Mouse (Mus musculus) embryonic stem cell, embryonic (primary cell): ENCODE data around the gene Afap1.

ENCODE experiments used
- CTCF ChIA-PET, 4 experiments: fragments of 300-600 bp in 2 of 4; fragments of 350-600 bp in 2 of 4; sonication (Branson Sonifier 250); formaldehyde crosslinking; loops; one replicate each; lab custom pipeline; 2022; ENCODE audit warnings: inconsistent platforms in 2 of 4; lab: Charles Lee
- POLR2A ChIA-PET, 4 experiments: fragments of 300-600 bp in 2 of 4; fragments of 350-600 bp in 2 of 4; sonication (Branson Sonifier 250); formaldehyde crosslinking; loops; one replicate each; lab custom pipeline; 2022; ENCODE audit warnings: antibody characterized with exemption in 4 of 4, inconsistent platforms in 1 of 4; lab: Charles Lee

The Afap1 gene

GRCm38 (mm10) chr5:35939958-35940357 is 46.8 kb downstream of the Afap1 start:
- POLR2A ChIA-PET = interaction anchor here (0.6 to 2.9 kb wide), 20 partner anchors 8 to 660 kb away, joined by 3 to 12 read pairs (median 4); partner anchors contain the start of genes Afap1 (in 1 of the 4) and Trmt44 (in 1 of the 4)

GRCm38 (mm10) chr5:35943541-35943940 is 50.4 kb downstream of the Afap1 start:
- CTCF ChIA-PET = interaction anchor here in 2 of 4 experiments (0.5 to 1.4 kb wide), 6 partner anchors 11 to 454 kb away, joined by 3 to 5 read pairs (median 3); partner anchors contain the start of genes Ablim2 (in 1 of the 2) and Sorcs2 (in 1 of the 2)
- POLR2A ChIA-PET = interaction anchor here in 2 of 4 experiments (0.6 to 2.8 kb wide), 7 partner anchors 9 to 356 kb away, joined by 3 to 10 read pairs (median 4); partner anchors contain the start of gene Afap1 (in 1 of the 2)

More at GRCm38 (mm10) chr5:35939958-35940357, 46.8 kb downstream of the Afap1 start:
- CTCF ChIA-PET = interaction anchor here (0.6 to 2.4 kb wide), 9 partner anchors 8 to 856 kb away, joined by 3 to 7 read pairs (median 4); no protein-coding TSS in a partner anchor

GRCm38 (mm10) chr5:35946841-35947240 is 53.7 kb downstream of the Afap1 start:
- POLR2A ChIA-PET = interaction anchor here in 2 of 4 experiments (0.6 to 3.5 kb wide), 14 partner anchors 10 to 372 kb away, joined by 3 to 18 read pairs (median 4); partner anchors contain the start of genes Afap1 (in 1 of the 2) and Trmt44 (in 1 of the 2)
- CTCF ChIA-PET = interaction anchor here in 3 of 4 experiments (0.8 to 1.8 kb wide), 5 partner anchors 12 to 58 kb away, joined by 3 to 4 read pairs (median 3); no protein-coding TSS in a partner anchor

- ChIA-PET CTCF (interaction anchor here in 2 of 4 experiments (0.9 to 1.8 kb wide), 2 partner anchors 13 to 24 kb away, joined by 3 to 4 read pairs; no protein-coding TSS in a partner anchor), POLR2A (interaction anchor here in 2 of 4 experiments (0.7 to 3.5 kb wide), 16 partner anchors 8 to 372 kb away, joined by 3 to 18 read pairs (median 4); partner anchors contain the start of genes Afap1 (in 2 of the 2) and Trmt44 (in 1 of the 2))
Observed at GRCm38 (mm10) chr5:35947427-35947826, 54.3 kb downstream of the Afap1 start.

- POLR2A ChIA-PET = interaction anchor here in 3 of 4 experiments (0.6 to 3.5 kb wide), 27 partner anchors 8 to 428 kb away, joined by 3 to 18 read pairs (median 4); partner anchors contain the start of genes Afap1 (in 2 of the 3) and Trmt44 (in 2 of the 3)
Observed at GRCm38 (mm10) chr5:35948225-35948975, 55.3 kb downstream of the Afap1 start.

GRCm38 (mm10) chr5:35949061-35949460 is 55.9 kb downstream of the Afap1 start:
- POLR2A ChIA-PET = interaction anchor here in 3 of 4 experiments (0.6 to 3.5 kb wide), 21 partner anchors 9 to 427 kb away, joined by 3 to 18 read pairs (median 5); partner anchors contain the start of genes Afap1 (in 2 of the 3) and Trmt44 (in 2 of the 3)
- CTCF ChIA-PET = interaction anchor here in 2 of 4 experiments (0.7 to 0.9 kb wide), 3 partner anchors 9 to 122 kb away, joined by 3 to 7 read pairs (median 3); no protein-coding TSS in a partner anchor

More at GRCm38 (mm10) chr5:35948225-35948975, 55.3 kb downstream of the Afap1 start:
- CTCF ChIA-PET = interaction anchor here in 2 of 4 experiments (0.7 to 1.0 kb wide), 3 partner anchors 9 to 122 kb away, joined by 3 to 7 read pairs (median 3); no protein-coding TSS in a partner anchor

GRCm38 (mm10) chr5:35950504-35950903 is 57.4 kb downstream of the Afap1 start:
- CTCF ChIA-PET = interaction anchor here in 2 of 4 experiments (0.6 to 1.2 kb wide), 2 partner anchors 8 to 20 kb away, joined by 3 read pairs; no protein-coding TSS in a partner anchor
- POLR2A ChIA-PET = interaction anchor here in 2 of 4 experiments (0.7 to 2.5 kb wide), 4 partner anchors 11 to 57 kb away, joined by 3 to 12 read pairs (median 8); partner anchors contain the start of gene Afap1 (in 2 of the 2)

- ChIA-PET POLR2A (interaction anchor here in 2 of 4 experiments (1.0 to 3.1 kb wide), 8 partner anchors 9 to 61 kb away, joined by 3 to 10 read pairs (median 4); partner anchors contain the start of gene Afap1 (in 1 of the 2)), CTCF (interaction anchor here in 3 of 4 experiments (0.6 to 1.4 kb wide), 4 partner anchors 15 to 61 kb away, joined by 3 to 4 read pairs (median 4); no protein-coding TSS in a partner anchor)
Observed at GRCm38 (mm10) chr5:35954055-35954718, 61.1 kb downstream of the Afap1 start.

- ChIA-PET POLR2A (interaction anchor here in 3 of 4 experiments (0.8 to 2.0 kb wide), 4 partner anchors 9 to 68 kb away, joined by 3 to 5 read pairs (median 4); partner anchors contain the start of gene Afap1 (in 1 of the 3)), CTCF (no interaction called here)
Observed at GRCm38 (mm10) chr5:35956268-35956667, 63.1 kb downstream of the Afap1 start.

GRCm38 (mm10) chr5:35958681-35959080 is 65.6 kb downstream of the Afap1 start:
- CTCF ChIA-PET = interaction anchor here (0.5 to 1.2 kb wide), 17 partner anchors 8 to 988 kb away, joined by 3 to 8 read pairs (median 3); no protein-coding TSS in a partner anchor
- POLR2A ChIA-PET = interaction anchor here in 2 of 4 experiments (0.5 to 1.5 kb wide), 3 partner anchors 10 to 988 kb away, joined by 3 read pairs; partner anchors contain the start of gene Afap1 (in 1 of the 2)

- ChIA-PET POLR2A (interaction anchor here in 2 of 4 experiments (0.9 to 1.6 kb wide), 3 partner anchors 12 to 15 kb away, joined by 3 to 5 read pairs (median 3); no protein-coding TSS in a partner anchor), CTCF (interaction anchor here (0.5 to 1.3 kb wide), 9 partner anchors 12 to 491 kb away, joined by 3 to 6 read pairs (median 3); partner anchors contain the start of gene Sorcs2 (in 1 of the 4))
Observed at GRCm38 (mm10) chr5:35960168-35960567, 67.0 kb downstream of the Afap1 start.

- POLR2A ChIA-PET = interaction anchor here in 2 of 4 experiments (1.2 to 1.6 kb wide), 2 partner anchors 13 kb away, joined by 3 to 5 read pairs; no protein-coding TSS in a partner anchor
- CTCF ChIA-PET = interaction anchor here in 2 of 4 experiments (0.6 to 1.3 kb wide), 4 partner anchors 9 to 118 kb away, joined by 3 read pairs; no protein-coding TSS in a partner anchor
Observed at GRCm38 (mm10) chr5:35961271-35961670, 68.2 kb downstream of the Afap1 start.

- CTCF ChIA-PET = interaction anchor here in 3 of 4 experiments (0.5 to 1.9 kb wide), 11 partner anchors 8 to 229 kb away, joined by 3 to 9 read pairs (median 4); no protein-coding TSS in a partner anchor
- POLR2A ChIA-PET = interaction anchor here in 3 of 4 experiments (0.6 to 3.2 kb wide), 11 partner anchors 9 to 723 kb away, joined by 3 to 18 read pairs (median 4); partner anchors contain the start of gene Afap1 (in 1 of the 3)
Observed at GRCm38 (mm10) chr5:35963635-35964034, 70.5 kb downstream of the Afap1 start.

- ChIA-PET CTCF (interaction anchor here in 2 of 4 experiments (1.1 to 1.9 kb wide), 3 partner anchors 8 to 90 kb away, joined by 3 to 9 read pairs (median 7); no protein-coding TSS in a partner anchor), POLR2A (interaction anchor here in 2 of 4 experiments (1.0 to 3.2 kb wide), 5 partner anchors 11 to 66 kb away, joined by 3 to 18 read pairs (median 9); no protein-coding TSS in a partner anchor)
Observed at GRCm38 (mm10) chr5:35965036-35965435, 71.9 kb downstream of the Afap1 start.

- CTCF ChIA-PET = interaction anchor here in 3 of 4 experiments (0.9 to 9.8 kb wide), 9 partner anchors 12 to 446 kb away, joined by 3 to 102 read pairs (median 5); partner anchors contain the start of gene Afap1 (in 1 of the 3)
- POLR2A ChIA-PET = interaction anchor here in 1 of 4 experiments (1.0 kb wide), 1 partner anchor 13 kb away, joined by 3 read pairs; no protein-coding TSS in a partner anchor
Observed at GRCm38 (mm10) chr5:35969857-35970256, 76.7 kb downstream of the Afap1 start.
